Mouse (Mus musculus): ENCODE data around the gene Lck.

Gene Lck

DNA sequence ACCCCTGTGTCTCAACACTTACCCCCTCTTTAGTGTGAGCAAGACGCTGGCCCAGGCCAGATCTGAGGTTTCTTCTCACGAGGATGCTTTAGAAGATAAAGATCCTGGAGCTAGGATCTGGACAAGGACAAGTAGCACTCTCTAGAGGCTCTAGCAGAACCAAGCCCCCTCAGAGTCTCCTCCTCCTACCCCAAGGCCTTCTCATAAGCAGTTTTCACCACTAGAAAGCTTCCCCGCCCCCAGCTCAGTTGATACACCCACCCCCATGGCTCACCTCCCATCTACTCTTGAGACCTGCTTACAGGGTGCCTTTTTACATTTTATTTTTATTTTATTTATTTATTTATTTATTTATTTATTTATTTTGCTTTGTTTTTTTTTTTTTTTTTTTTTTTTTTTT is 63.8 kb downstream of the Lck start:
- no peak for DNase-seq (ENCODE audit: low read depth, low spot score)

DNA sequence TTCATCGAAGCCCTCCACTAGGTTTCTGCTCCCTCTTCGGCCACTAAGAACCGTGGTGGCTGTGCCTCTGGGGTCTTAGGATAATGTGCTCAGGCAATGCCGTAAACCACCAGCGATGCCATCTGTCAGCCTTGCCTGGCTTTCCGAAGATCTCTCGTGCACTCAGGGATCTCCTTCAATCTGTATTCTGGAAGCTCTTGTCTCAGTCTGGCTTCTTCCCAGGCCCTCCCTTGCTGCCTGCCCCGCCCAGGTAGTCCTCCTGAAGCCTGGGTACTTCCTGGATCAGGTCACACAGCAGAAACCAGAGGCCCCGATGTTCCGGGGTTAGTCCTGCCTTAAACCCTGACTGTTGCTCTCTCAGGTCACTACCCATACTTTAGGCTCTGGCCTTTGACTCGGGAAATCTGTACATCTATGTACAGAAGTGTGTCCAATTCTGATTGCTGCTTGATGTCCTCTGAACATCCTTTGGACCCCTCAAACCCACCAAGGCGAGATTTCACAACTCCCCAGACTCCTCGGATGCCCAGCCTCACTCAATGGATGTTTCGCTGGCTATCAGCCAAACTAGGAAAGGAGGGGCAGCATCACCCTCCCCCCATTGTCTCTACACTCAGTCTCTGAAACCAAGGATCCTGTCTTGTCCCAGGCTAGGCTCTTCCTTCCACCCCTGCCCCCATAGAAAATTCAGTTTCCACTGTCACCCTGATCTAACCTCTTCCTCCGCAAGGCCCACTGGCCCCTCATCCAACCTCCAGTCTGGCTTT is 64.4 kb downstream of the Lck start:
- DNase-seq (ENCODE audit: low read depth, low spot score), result no peak

DNA sequence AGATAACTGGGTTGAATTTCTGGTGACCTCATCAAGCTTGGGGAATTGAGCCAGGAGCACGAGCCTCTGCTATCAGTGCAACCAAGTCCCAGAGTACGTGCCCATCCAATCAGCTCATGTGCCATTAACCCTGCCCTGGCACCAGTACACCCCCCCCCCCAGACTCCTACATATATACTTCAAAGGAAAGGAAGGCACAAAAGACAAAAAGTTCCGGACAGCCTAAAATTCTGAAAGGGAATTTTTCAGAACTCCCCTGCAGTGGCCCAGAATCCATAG is 65.3 kb downstream of the Lck start:
- DNase-seq (ENCODE audit: low read depth, low spot score), result no peak

DNA sequence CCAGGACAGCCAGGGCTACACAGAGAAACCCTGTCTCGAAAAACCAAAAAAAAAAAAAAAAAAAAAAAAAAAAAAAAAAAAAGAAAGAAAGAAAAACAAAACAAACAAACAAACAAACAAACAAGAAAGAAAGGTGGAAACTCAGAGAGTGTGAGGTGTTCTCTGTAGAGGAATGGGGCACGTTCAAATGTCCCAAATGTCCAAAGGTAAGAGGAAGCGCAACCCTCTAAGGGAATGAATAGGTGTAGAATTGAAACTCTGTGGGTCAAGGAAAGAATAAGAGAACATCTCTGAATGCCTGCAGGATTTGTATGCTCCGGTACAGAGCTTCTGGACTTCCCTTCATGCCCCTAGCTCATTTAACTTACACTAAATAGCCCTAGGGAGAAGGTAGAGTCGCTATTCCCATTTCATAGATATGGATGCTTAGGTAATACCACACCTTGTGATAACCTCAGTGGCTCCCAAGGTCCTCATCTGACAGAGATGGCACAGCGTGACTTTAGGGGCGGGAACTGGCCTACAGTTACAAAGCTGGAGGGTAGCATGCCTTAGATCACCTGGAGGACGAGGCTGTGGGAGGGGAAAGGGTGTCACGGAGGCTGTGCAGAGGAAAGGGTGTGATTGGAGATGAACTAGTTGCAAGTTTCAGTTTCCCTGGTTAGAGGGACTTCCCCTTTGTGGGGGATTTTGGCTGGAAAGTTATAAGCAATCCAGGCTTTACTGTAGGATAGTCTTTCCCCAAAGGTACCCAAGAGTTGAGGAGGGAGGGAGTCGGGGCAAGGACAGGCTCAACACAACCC is 65.8 kb downstream of the Lck start:
- DNase-seq (ENCODE audit: low read depth, low spot score), result no peak

DNA sequence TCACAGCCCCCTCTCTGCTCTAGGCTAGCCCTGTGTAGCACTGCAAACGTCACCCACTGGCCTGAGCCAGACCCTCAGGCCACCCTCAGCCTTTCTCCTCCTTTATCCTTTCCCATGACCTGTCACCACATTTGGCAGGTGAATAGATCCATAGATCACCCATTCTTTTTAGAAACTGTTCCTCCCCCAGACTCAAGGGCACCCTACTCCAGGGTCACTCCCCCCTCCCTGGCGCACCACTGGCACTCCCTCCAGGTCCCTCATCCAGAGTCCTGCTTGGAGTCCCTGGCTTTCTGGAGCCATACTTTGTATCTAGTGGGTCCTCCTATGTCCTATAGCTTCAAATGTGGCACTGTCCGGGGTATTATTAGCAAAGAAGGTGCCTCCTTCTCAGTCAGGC is 67.9 kb downstream of the Lck start:
- no peak for DNase-seq (ENCODE audit: low read depth, low spot score)

DNA sequence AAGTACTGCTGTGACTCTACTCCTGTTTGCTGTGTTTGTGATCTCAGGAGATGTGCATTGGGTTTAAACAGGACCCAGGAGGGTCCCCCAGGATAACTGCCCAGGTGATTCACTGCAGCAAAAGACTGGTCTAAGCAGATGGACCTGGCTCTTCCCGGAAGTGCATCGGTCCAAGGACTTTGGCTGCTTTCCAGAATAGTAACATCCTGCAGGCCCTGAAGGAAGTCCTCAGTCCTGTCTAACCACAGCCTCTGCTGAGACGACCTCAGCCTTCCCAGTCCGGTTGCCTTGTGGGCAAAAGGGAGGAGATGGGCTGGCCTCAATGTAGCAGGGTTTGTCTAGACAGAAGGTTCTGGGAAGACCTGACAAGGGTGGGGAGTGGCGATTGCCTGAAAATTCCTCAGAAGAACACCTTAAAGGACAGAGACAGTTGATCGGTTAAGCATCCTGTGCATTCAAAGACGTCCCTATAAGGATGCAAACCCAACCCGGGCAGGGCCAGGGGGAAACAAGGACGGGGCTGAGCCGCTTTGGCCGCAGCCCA is 70.5 kb downstream of the Lck start:
- DNase-seq (ENCODE audit: low read depth, low spot score), result no peak

DNA sequence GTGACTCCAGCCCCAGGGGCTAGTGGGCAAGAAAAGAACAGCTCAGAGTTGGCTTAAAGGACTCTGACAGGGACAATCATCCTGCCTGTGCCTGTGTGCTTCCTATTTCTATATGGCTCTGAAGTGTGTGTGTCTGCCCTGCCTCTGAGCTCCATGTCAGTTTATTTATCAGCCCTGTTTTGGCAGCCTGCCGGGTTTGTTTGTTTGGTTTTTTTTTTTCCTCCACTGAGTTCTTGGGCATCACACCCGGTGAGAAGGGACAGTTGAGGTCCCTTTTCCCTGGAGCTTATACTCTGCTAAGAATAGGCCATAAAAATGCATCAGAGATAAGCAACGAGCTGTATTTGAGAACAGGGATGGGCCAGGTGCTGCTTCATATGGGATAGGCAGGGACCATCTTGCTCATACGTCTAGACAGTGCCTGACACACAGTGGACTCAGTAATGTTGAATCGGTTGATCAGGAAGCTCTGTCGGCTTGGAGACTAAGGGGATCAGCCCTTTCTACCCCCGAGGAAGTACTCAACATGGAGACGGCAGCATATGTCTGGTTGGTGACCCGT is 71.0 kb downstream of the Lck start:
- no peak for DNase-seq (ENCODE audit: low read depth, low spot score)

DNA sequence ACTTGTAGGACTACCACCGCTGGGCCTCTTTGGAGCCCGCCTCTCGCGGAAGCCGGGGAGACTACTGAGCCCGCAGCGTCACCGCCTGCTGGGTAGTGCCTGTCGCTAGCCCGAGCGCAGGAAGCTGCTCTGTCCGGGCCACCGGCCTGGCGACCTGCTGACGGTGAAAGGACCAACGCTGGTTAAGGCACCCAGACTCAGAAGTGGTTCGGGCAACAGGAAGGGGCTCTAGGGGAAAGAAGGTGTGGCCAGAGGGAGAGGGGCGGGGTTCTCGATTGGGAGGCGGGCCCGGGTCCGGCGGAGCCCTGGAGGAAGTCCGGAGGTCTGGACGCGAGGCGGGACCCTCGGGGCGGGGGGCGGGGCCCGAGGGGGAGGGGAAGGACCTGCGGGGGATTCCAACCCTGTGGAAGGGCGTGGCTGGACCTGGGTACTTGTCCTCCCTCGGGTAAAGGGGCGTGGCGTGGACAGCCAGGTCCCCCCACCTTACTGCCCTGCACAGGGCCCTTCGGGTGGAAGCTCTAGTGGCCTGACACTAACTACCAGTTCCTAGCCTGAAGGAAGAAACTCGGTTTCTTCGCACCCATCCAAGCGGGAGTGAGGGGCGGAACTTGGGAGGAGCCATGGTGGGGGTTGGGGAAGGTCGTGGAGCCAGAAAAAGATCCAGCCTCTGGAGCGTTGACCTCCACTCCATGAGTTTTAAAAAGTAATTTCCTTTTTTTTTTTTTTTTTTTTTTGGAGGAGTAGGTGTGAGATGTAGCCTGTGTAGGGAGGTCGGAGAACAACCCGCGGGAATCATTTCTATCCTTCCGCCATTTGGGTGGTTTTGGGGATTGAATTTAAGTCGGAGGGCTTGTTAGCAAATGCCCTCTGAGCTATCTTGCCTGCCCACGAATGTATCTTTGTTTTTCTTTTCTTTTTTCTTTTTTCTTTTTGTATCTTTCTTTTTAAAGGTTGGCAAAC is 72.6 kb downstream of the Lck start:
- peak; percentile 64 for DNase-seq (ENCODE audit: low read depth, low spot score)

DNA sequence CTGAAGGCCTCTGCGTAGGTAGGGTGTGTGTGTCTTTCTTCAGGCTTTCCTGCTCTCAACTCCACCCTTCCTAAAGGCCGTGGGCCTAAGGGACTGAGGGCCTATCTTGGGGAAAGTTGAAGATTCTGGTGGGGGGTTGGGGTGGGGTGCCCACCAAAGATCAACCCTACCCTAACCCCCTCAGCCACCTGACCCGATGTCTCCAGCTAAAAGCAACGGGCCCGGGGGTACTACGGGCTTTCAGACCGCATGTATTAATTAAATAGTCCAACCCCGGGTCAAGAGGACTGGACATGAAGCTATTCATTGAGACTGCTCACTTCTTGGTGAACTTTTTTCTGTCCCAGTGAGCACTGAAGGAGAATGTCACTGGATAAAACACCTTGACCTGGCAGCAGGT is 73.4 kb downstream of the Lck start:
- DNase-seq (ENCODE audit: low read depth, low spot score), result no peak

DNA sequence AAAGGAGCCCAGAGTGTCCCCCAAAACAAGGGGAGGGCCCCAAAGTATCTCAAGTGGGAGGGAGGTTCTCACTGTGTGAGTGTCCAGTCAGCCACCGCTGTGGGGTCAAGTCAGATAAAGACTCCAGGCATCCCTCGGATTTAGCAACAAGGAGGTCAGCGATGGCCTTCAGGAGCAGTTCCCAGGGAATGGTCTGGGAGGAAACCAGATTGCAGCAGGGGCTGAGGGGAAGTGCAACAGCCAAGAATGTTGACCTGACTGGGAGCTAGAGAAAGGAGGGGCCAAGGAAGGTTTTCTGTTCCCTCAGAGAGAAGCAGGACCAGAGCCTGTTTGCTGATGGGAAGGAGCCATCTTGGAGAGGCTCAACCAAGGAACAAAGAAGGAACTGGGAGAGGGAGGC is 74.5 kb downstream of the Lck start:
- DNase-seq (ENCODE audit: low read depth, low spot score), result no peak

Measured in brain, adult 2 months (tissue).